Mouse (Mus musculus) liver, embryonic 15.5 days (tissue): Measurements from ENCODE around the gene Dlgap1. TPM values are rescaled to one million over a fixed set of nuclear protein-coding genes. Genes with fewer than 3 reads are reported as not detected.

ENCODE experiments used
- ATAC-seq: fragments of 200-750 bp; cut with Nextera tagmentation; 2 replicates; pipeline ENCODE4 v1.8.0; 2017; ENCODE audit warnings: moderate number of reproducible peaks, mild to moderate bottlenecking, moderate library complexity; ENCODE audit not compliant: insufficient read depth
- H3K27ac ChIP-seq: fragments of 300-500 bp; sonication (generic); replicated peaks from 2 replicates; pipeline ENCODE4 v1.5.1; 2015; ENCODE audit warnings: mild to moderate bottlenecking, inconsistent platforms
- H3K27me3 ChIP-seq: fragments of 300-500 bp; sonication (generic); 2 replicates; pipeline ENCODE4 v1.6.1; 2015; ENCODE audit warnings: mild to moderate bottlenecking, inconsistent platforms
- H3K36me3 ChIP-seq: fragments of 300-500 bp; sonication (generic); replicated peaks from 2 replicates; pipeline ENCODE4 v1.6.1; 2015; ENCODE audit warnings: moderate library complexity, mild to moderate bottlenecking, inconsistent platforms
- H3K4me1 ChIP-seq: fragments of 300-500 bp; sonication (generic); replicated peaks from 2 replicates; pipeline ENCODE4 v1.6.1; 2015; ENCODE audit warnings: inconsistent platforms
- H3K4me2 ChIP-seq: fragments of 300-500 bp; sonication (generic); 2 replicates; pipeline ENCODE4 v1.6.1; 2015; ENCODE audit warnings: moderate library complexity, mild to moderate bottlenecking, inconsistent platforms
- H3K4me3 ChIP-seq: fragments of 300-500 bp; sonication (generic); replicated peaks from 2 replicates; pipeline ENCODE4 v1.5.1; 2015; ENCODE audit warnings: mild to moderate bottlenecking, inconsistent platforms
- H3K9ac ChIP-seq: fragments of 300-500 bp; sonication (generic); 2 replicates; pipeline ENCODE4 v1.6.1; 2015; ENCODE audit warnings: moderate library complexity, mild to moderate bottlenecking, inconsistent platforms
- H3K9me3 ChIP-seq: fragments of 300-500 bp; sonication (generic); replicated peaks from 2 replicates; pipeline ENCODE4 v1.6.1; 2016; ENCODE audit warnings: inconsistent platforms
- whole genome bisulfite sequencing: fragments of 180-500 bp; shearing (Covaris S2); methylation state at CpG from one replicate; pipeline ENCODE4 v1.1.7; 2015; ENCODE audit warnings: mixed read lengths; ENCODE audit not compliant: insufficient replicate concordance; 5-methylcytosine and 5-hydroxymethylcytosine counted together
- polyA plus RNA-seq: library from polyadenylated mRNA; unstranded; fragments of >200 nt; fragmentation: Nextera tagmentation; extraction: Ambion mirVana; gene quantifications from 2 replicates; pipeline ENCODE4 v1.2.1, GENCODE M21; 2015

The Dlgap1 gene
- polyA plus RNA-seq, 1 experiment from 2014 or later: 0.02 TPM

- no peak overlapping the region for H3K27ac ChIP-seq
- no peak for ATAC-seq
Observed at GRCm38 (mm10) chr17:70590506-70590905, 621.6 kb downstream of the Dlgap1 start.

GRCm38 (mm10) chr17:70594277-70594676 is 625.4 kb downstream of the Dlgap1 start:
- Histone ChIP-seq H3K27ac (no peak overlapping the region), H3K4me1 (no peaks in the 10 kb centered on the region), H3K9ac (no peak overlapping the region), H3K4me2 (no peak overlapping the region), H3K4me3 (no peak overlapping the region), H3K27me3 (no peaks in the 10 kb centered on the region), H3K36me3 (no peaks in the 10 kb centered on the region), H3K9me3 (no peaks in the 10 kb centered on the region)
- ATAC-seq: no peak
- 36% methylated on average over 1 of the region's 1 CpGs for WGBS

More at GRCm38 (mm10) chr17:70590506-70590905, 621.6 kb downstream of the Dlgap1 start:
- no peaks in the 10 kb centered on the region for H3K27me3 ChIP-seq
- no peaks in the 10 kb centered on the region for H3K36me3 ChIP-seq
- no peak overlapping the region for H3K4me2 ChIP-seq
- no peak overlapping the region for H3K4me3 ChIP-seq
- no peaks in the 10 kb centered on the region for H3K4me1 ChIP-seq
- H3K9me3 ChIP-seq: no peaks in the 10 kb centered on the region
- H3K9ac ChIP-seq: no peak overlapping the region
- WGBS: 52% methylated on average over 6 of the region's 6 CpGs

- H3K9ac ChIP-seq: no peak overlapping the region
- no peaks in the 10 kb centered on the region for H3K27me3 ChIP-seq
- no peak for ATAC-seq
- H3K4me3 ChIP-seq: no peak overlapping the region
- 67% methylated on average over 2 of the region's 2 CpGs for WGBS
- H3K4me1 ChIP-seq: no peaks in the 10 kb centered on the region
- no peaks in the 10 kb centered on the region for H3K36me3 ChIP-seq
- H3K4me2 ChIP-seq: no peak overlapping the region
- no peak overlapping the region for H3K27ac ChIP-seq
- no peaks in the 10 kb centered on the region for H3K9me3 ChIP-seq
Observed at GRCm38 (mm10) chr17:70596326-70596725, 627.5 kb downstream of the Dlgap1 start.

DNA sequence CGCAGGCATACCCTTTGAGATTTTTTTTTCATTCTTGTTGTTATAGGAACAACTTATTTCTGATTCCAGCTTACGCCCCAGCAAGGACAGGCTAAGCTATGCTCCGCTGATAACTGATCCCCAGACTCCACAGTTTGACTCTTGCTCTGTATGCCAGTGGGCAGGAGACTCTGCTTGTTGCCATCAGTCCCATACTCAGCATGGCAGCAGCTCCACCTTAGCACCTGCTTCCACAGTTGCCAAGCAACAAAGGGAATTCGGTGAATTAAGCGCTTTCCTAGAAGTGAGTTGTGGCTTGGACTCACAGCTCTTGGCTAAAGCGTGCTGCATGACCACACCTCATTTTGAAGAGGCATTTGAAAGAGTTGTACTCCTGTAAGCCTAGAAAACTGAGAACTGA is 631.6 kb downstream of the Dlgap1 start:
- WGBS: 64% methylated on average over 6 of the region's 6 CpGs
- ATAC-seq: no peak

GRCm38 (mm10) chr17:70602051-70602450 is 633.2 kb downstream of the Dlgap1 start:
- no peak overlapping the region for H3K4me2 ChIP-seq
- H3K4me3 ChIP-seq: no peak overlapping the region
- H3K27ac ChIP-seq: no peak overlapping the region
- H3K9ac ChIP-seq: no peak overlapping the region
- no peak for ATAC-seq
- no peaks in the 10 kb centered on the region for H3K4me1 ChIP-seq
- no peaks in the 10 kb centered on the region for H3K27me3 ChIP-seq
- H3K9me3 ChIP-seq: no peaks in the 10 kb centered on the region
- no peaks in the 10 kb centered on the region for H3K36me3 ChIP-seq
- 53% methylated on average over 7 of the region's 7 CpGs for WGBS

More for the DNA sequence above, 631.6 kb downstream of the Dlgap1 start:
- no peaks in the 10 kb centered on the region for H3K27me3 ChIP-seq
- no peaks in the 10 kb centered on the region for H3K36me3 ChIP-seq
- H3K9ac ChIP-seq: no peak overlapping the region
- no peaks in the 10 kb centered on the region for H3K9me3 ChIP-seq
- H3K27ac ChIP-seq: no peak overlapping the region
- no peak overlapping the region for H3K4me2 ChIP-seq
- H3K4me1 ChIP-seq: no peaks in the 10 kb centered on the region
- no peak overlapping the region for H3K4me3 ChIP-seq

- Histone ChIP-seq H3K9me3 (no peaks in the 10 kb centered on the region), H3K4me1 (no peaks in the 10 kb centered on the region), H3K4me3 (no peak overlapping the region), H3K9ac (no peak overlapping the region), H3K4me2 (no peak overlapping the region), H3K27ac (no peak overlapping the region), H3K27me3 (no peaks in the 10 kb centered on the region), H3K36me3 (no peaks in the 10 kb centered on the region)
- 62% methylated on average over 5 of the region's 5 CpGs for WGBS
- ATAC-seq: no peak
Observed at GRCm38 (mm10) chr17:70605659-70606058, 636.8 kb downstream of the Dlgap1 start.

DNA sequence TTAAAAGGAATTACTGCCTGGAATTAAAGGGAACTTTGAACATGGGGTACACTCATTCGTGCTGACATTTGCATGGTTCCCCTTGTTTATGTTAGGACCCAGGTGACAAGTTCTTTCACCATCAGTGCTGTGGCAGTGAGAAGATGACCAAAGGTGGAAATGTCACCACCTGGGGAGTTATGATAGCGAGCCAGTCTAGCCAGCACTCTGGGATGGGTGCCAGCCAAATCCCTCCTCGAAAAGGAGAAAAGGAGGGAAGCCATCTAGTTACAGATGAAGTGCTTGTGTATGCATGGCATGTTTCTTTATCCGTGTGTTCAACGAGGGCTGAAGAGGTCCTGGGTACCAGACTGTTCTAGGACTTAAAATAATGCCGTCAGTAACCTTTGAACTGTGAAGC is 643.3 kb downstream of the Dlgap1 start:
- H3K4me1 ChIP-seq: no peaks in the 10 kb centered on the region
- no peak for ATAC-seq
- no peaks in the 10 kb centered on the region for H3K9me3 ChIP-seq
- H3K9ac ChIP-seq: no peak overlapping the region
- H3K27me3 ChIP-seq: no peaks in the 10 kb centered on the region
- no peak overlapping the region for H3K4me3 ChIP-seq
- WGBS: 51% methylated on average over 6 of the region's 6 CpGs
- H3K27ac ChIP-seq: no peak overlapping the region
- no peaks in the 10 kb centered on the region for H3K36me3 ChIP-seq
- H3K4me2 ChIP-seq: no peak overlapping the region

DNA sequence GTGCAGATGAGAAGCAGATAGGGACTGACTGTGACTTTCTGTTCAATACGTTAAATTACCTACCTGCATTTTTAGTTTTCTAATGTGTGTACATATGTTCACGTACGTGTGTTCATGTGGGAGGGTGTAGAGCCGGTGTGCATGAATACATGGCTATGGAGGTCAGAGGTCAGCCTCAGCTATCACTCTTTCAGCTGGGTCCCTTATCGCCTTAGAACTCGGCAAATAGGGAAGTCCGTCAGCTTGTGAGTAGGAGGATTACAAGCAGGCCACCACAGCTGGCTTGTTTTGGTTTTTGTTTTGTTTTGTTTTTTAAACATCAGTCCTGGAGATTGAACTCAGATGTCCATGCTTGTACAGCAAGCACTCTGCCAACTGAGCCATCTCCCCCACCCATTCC is 645.0 kb downstream of the Dlgap1 start:
- H3K36me3 ChIP-seq: no peaks in the 10 kb centered on the region
- 68% methylated on average over 7 of the region's 7 CpGs for WGBS
- no peak overlapping the region for H3K4me2 ChIP-seq

GRCm38 (mm10) chr17:70614407-70615060 is 645.7 kb downstream of the Dlgap1 start:
- Histone ChIP-seq H3K4me3 (no peak overlapping the region), H3K9ac (no peak overlapping the region), H3K27ac (no peak overlapping the region), H3K27me3 (no peaks in the 10 kb centered on the region), H3K9me3 (no peaks in the 10 kb centered on the region), H3K4me2 (no peak overlapping the region), H3K4me1 (no peaks in the 10 kb centered on the region), H3K36me3 (no peaks in the 10 kb centered on the region)
- WGBS: 65% methylated on average over 5 of the region's 5 CpGs
- ATAC-seq: no peak

More for the DNA sequence above, 645.0 kb downstream of the Dlgap1 start:
- Histone ChIP-seq H3K27ac (no peak overlapping the region), H3K27me3 (no peaks in the 10 kb centered on the region), H3K9ac (no peak overlapping the region), H3K9me3 (no peaks in the 10 kb centered on the region), H3K4me3 (no peak overlapping the region), H3K4me1 (no peaks in the 10 kb centered on the region)
- no peak for ATAC-seq

- Histone ChIP-seq H3K4me3 (no peak overlapping the region), H3K27me3 (no peaks in the 10 kb centered on the region), H3K4me1 (no peaks in the 10 kb centered on the region), H3K27ac (no peak overlapping the region), H3K4me2 (no peak overlapping the region), H3K36me3 (no peaks in the 10 kb centered on the region), H3K9ac (no peak overlapping the region), H3K9me3 (no peaks in the 10 kb centered on the region)
- 56% methylated on average over 8 of the region's 8 CpGs for WGBS
- no peak for ATAC-seq
Observed at GRCm38 (mm10) chr17:70622493-70622892, 653.6 kb downstream of the Dlgap1 start.

GRCm38 (mm10) chr17:70626396-70626795 is 657.5 kb downstream of the Dlgap1 start:
- Histone ChIP-seq H3K27ac (no peak overlapping the region), H3K9ac (no peak overlapping the region), H3K36me3 (no peaks in the 10 kb centered on the region), H3K4me3 (no peak overlapping the region), H3K4me1 (no peaks in the 10 kb centered on the region), H3K27me3 (no peaks in the 10 kb centered on the region), H3K4me2 (no peak overlapping the region), H3K9me3 (no peaks in the 10 kb centered on the region)
- WGBS: 71% methylated on average over 9 of the region's 9 CpGs
- ATAC-seq: no peak

DNA sequence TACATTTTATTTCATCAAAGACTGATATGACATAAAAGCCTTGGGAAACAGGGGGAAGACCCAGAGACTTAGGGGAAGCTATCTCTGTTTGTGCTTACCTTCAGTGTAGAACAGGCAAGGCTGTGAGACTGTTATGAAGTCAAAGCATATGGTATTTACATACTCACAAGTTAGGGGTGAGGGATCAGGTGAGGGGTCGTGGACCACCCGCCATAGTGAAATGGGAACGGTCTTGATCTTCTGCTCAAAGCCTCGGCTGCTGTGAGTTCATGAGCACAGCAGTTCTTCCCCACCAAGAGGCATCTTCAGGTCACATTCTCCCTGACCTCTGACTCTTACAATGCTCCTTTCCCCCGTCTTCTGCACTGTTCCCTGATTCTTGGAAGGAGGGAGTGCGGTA is 658.1 kb downstream of the Dlgap1 start:
- Histone ChIP-seq H3K4me2 (no peak overlapping the region), H3K4me1 (no peaks in the 10 kb centered on the region), H3K27me3 (no peaks in the 10 kb centered on the region), H3K9me3 (no peaks in the 10 kb centered on the region), H3K4me3 (no peak overlapping the region), H3K9ac (no peak overlapping the region), H3K27ac (no peak overlapping the region), H3K36me3 (no peaks in the 10 kb centered on the region)
- WGBS: 56% methylated on average over 6 of the region's 6 CpGs
- no peak for ATAC-seq
